Comparison of ENCODE assay signal across 8 mouse cellular contexts in genomic region chr4:33292409-33293370, GRCm38 (mm10). TPM values are rescaled to one million over a fixed set of nuclear protein-coding genes. Genes with fewer than 3 reads are reported as not detected.
A peak's percentile ranks its signal among the peaks of the same experiment; 100 is the strongest.
DNase-seq lines count a peak whose midpoint lies in the region; ATAC-seq and TF ChIP-seq lines count a peak whose summit lies in the region.

No protein-coding gene starts in this region.

- H3K4me1 ChIP-seq in forebrain, embryonic 11.5 days (replicated peaks; ENCODE audit: control insufficient read depth, insufficient read depth, low read length) = no peaks in the 10 kb centered on the region

- H3K4me2 ChIP-seq in forebrain, embryonic 11.5 days (ENCODE audit: low read depth, low read length, severe bottlenecking) = 0 out of 2 replicates have a peak overlapping the region, but pooled peaks have one; percentile 15

- WGBS in forebrain, embryonic 11.5 days = 28% methylated on average over 16 of the region's 16 CpGs

- peak; percentile 60 for DNase-seq in ES-CJ7 (ENCODE audit: low read depth, low spot score)
- DNase-seq in brain, embryonic 14.5 days (ENCODE audit: low read depth) = peak; percentile 84
- DNase-seq in forebrain, embryonic 11.5 days (ENCODE audit: low spot score) = peak; percentile 82
- peak; percentile 9 for DNase-seq in heart, postnatal 25 days (ENCODE audit: low spot score)
- DNase-seq in layer of hippocampus, adult 9-11 months = peak; percentile 19
- peak; percentile 87 for DNase-seq in lung, postnatal 14 days
- peak; percentile 43 for DNase-seq in right cerebral cortex, adult 18-20 months
- peak; percentile 58 for DNase-seq in urinary bladder, postnatal 10 days (ENCODE audit: low spot score)

- no peak for TF ChIP-seq POLR2A in brain, embryonic 14.5 days (IDR thresholded peaks at IDR 0.05; ENCODE audit: borderline replicate concordance, extremely low read depth, insufficient read depth, insufficient read length, poor library complexity, severe bottlenecking)

- H3K27ac ChIP-seq in forebrain, embryonic 11.5 days (ENCODE audit: low read depth, low read length) = no peak overlapping the region

- 0 out of 2 replicates have a peak, but pooled peaks have one; percentile 42 for ATAC-seq in forebrain, embryonic 11.5 days (replicated peaks; ENCODE audit: low FRiP score)

- no peaks in the 10 kb centered on the region for H3K36me3 ChIP-seq in forebrain, embryonic 11.5 days (ENCODE audit: control insufficient read depth, insufficient read depth, low read length)

- no peak overlapping the region for H3K9ac ChIP-seq in forebrain, embryonic 11.5 days (ENCODE audit: low read length)

- no peaks in the 10 kb centered on the region for H3K9me3 ChIP-seq in forebrain, embryonic 11.5 days (ENCODE audit: control insufficient read depth, low read length)

- TF ChIP-seq CTCF in brain, embryonic 14.5 days (IDR thresholded peaks at IDR 0.05; ENCODE audit: borderline replicate concordance, extremely low read depth, insufficient read depth, insufficient read length) = peak; percentile 76; the same call in 1 of the 2 replicates

- no peaks in the 10 kb centered on the region for H3K27me3 ChIP-seq in forebrain, embryonic 11.5 days (ENCODE audit: control insufficient read depth, insufficient read depth, low read length)

- intact Hi-C loops in heart, postnatal 25 days (cut with DNase I) = loop anchor here (1.0 to 2.0 kb wide), 4 partner anchors 46 to 167 kb away; partner anchors contain the start of gene Srsf12

- H3K4me3 ChIP-seq in forebrain, embryonic 11.5 days (ENCODE audit: low read depth, low read length) = no peak overlapping the region

RNA-seq across cellular contexts. Expression of gene Pnrc1, which starts 2.7 kb away (rescaled TPM):
- polyA plus RNA-seq in brain, embryonic 14.5 days (2012; rRNA removed) = 54.0 and 61.3 TPM in 2 replicates
- polyA plus RNA-seq in forebrain, embryonic 11.5 days (2014; fragmentation: Nextera tagmentation; extraction: Ambion mirVana) = 84.9 and 87.9 TPM in 2 replicates
- total RNA-seq in heart, postnatal 25 days (2021) = 100 to 1,000 TPM; 126 to 127 TPM

RNA-seq across cellular contexts. Expression of gene Rngtt, which starts 17.4 kb away (rescaled TPM):
- polyA plus RNA-seq in brain, embryonic 14.5 days (2012; rRNA removed) = 10.4 and 15.0 TPM in 2 replicates
- 38.0 and 44.2 TPM in 2 replicates for polyA plus RNA-seq in forebrain, embryonic 11.5 days (2014; fragmentation: Nextera tagmentation; extraction: Ambion mirVana)
- total RNA-seq in heart, postnatal 25 days (2021) = 10 to 100 TPM; 10.4 to 10.6 TPM

Comparison
In these comparisons a context has a peak if more than half of its experiments do, and no peak if none do; other contexts are left out.
1. DNase-seq: peak in every context shown above with its lines; median percentile 87 in lung, postnatal 14 days; 84 in brain, embryonic 14.5 days; 82 in forebrain, embryonic 11.5 days; 60 in ES-CJ7; 58 in urinary bladder, postnatal 10 days; 43 in right cerebral cortex, adult 18-20 months; 19 in layer of hippocampus, adult 9-11 months; 9 in heart, postnatal 25 days.